Mouse (Mus musculus) left cerebral cortex, adult 11 months (tissue): ENCODE data around the gene Lime1.
A peak's percentile ranks its signal among the peaks of the same experiment; 100 is the strongest.

Source experiments
- DNase-seq: peaks from one replicate; pipeline ENCODE4 v3.0.0; 2022; ENCODE audit warnings: low spot score

Gene Lime1

DNA sequence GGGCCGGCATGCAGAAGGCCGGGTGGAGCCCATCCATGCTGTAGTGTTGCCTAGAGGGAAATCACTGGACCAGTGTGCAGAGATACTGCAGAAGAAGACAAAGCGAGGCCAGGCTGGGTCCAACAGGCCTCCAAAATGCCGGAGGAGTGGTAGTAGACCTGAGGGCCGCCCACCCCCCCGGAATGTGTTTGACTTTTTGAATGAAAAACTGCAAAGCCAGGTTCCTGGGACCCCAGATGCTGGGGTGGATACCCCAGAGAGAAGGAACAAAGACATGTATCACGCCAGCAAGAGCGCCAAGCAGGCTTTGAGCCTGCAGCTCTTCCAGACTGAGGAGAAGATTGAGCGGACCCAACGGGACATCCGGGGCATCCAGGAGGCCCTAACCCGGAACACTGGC is at the start of gene Lime1:
Gene Lime1, plus strand, starts transcription at position 301 of the 400 bp plus-strand sequence.
- no peak for DNase-seq

DNA sequence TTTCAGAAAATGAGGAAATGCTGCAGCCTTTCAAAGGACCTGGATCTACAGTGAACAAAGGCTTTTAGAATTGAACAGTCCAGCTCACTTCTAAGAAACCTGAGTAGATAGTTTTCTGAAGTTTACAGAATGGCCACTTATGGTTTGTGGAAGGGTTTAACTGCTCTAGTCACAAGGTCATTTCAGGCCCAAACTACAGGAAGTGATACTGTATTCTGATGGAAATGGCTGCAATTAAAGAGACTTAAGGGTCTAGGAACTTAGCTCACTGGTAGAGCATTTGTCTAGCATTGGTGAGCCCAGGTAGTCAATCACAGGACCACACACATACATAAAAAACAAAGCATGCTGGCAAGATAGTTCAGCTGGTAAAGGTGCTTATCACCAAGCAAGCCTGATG is 47.3 kb upstream of the Lime1 start:
- no peak for DNase-seq

DNA sequence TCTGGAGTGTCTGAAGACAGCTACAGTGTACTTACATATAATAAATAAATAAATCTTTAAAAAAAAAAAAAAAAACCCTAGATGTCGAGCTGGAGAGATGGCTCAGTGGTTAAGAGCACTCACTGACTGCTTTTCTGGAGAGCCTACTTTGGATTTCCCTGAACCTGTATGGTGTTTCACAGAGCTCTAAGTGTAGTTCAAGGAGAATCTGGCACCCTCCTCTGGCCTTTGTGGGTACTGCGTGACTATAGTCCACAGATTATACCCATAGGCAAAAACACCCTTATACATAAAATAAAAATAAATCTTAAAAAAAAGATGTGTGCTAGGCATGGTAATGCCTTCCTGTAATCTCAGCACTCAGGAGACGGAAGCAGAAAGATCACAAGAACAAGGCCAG is 45.9 kb upstream of the Lime1 start:
- peak; percentile 46 for DNase-seq

DNA sequence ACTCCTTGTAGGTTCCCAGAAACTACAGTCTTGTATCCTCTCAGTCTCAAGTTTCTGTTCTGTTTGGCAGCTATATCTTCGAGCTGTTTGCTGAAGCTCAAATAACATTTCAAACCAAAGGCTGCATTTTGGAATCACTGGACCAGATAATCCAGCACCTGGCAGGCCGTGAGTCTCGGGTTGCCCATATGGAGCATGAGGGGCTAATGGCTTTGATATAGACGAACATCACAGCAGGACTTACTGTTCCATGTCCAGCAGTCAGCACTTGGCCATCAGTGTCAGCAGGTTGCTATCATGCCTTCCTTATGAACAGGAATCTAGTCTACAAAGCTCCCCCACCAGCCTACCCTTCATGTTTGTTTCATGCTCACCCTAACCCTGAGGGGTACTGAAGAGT is 39.5 kb upstream of the Lime1 start:
- DNase-seq: no peak

DNA sequence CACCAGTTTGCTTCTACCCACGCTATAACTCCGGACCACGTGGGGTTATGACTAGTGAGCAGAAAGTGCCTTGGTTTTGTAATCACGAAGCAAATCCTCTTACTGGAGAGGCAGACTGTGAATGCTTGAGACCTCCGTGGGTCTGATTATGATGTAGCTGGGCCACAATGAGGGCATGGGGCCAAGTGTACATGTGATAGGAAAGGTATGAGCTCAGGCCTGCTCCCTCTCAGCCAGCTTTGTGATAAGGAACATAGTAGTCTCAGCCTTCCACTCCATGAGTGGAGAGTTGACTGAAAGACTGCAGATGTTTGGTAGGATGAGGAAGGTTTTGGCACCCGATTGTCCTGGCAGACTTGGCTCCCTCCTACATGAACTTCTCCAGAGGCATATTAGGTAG is 37.1 kb upstream of the Lime1 start:
- DNase-seq: no peak

DNA sequence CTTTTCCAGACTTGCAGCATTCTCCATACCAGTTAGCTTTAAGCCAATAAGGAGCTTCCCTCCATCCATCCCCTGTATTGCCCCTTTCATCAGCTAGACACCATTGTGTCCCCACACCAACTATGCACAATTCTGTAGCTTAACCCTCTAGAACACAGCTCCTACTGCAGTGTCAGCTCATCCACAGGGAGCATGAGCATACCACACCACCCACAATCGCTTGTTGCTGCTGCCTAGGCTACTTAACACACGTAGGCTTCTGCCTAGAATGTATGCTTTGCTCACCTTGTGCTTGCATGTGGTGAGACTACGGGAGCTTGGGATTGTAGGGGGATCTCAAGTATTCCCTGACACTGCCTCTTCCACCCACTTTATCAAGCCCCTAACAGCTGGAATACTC is 23.1 kb upstream of the Lime1 start:
- DNase-seq: no peak

DNA sequence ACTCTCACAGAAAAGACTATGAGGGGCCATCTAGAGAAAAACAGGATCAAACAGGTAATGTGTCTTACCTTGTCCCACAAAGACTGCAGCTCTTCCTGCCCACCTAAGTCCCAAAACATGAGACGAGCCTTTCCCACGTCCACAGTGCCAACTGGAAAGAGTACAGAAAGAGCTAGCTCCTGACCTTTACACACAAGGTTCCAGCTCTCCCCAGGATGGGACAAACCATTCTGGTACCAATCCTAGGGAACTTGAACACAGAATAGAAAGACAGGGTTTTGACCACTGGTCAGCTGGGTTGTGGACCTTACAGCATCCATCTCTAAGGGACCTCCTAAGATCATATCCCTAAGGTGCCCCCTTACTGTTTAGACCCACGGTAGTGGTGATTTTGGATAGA is 15.9 kb upstream of the Lime1 start:
- DNase-seq: no peak

DNA sequence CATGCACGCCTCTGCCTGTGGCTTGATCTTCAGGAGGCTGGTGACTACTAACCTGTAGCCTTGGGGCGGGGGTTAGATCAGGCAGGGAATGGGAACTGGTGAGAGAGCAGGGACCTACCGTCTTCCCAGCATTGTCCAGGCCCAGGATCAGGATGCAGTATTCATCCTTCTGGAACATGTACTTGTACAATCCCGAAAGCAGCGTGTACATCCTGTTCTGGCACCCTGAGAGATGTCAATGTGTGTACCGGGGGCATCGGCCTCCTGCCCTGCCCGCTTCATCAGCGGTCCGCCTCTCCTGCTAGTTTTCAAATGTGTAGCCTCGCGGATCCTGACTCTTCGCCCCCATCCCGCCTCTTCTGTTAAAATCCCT is 15.4 kb upstream of the Lime1 start:
- no peak for DNase-seq

DNA sequence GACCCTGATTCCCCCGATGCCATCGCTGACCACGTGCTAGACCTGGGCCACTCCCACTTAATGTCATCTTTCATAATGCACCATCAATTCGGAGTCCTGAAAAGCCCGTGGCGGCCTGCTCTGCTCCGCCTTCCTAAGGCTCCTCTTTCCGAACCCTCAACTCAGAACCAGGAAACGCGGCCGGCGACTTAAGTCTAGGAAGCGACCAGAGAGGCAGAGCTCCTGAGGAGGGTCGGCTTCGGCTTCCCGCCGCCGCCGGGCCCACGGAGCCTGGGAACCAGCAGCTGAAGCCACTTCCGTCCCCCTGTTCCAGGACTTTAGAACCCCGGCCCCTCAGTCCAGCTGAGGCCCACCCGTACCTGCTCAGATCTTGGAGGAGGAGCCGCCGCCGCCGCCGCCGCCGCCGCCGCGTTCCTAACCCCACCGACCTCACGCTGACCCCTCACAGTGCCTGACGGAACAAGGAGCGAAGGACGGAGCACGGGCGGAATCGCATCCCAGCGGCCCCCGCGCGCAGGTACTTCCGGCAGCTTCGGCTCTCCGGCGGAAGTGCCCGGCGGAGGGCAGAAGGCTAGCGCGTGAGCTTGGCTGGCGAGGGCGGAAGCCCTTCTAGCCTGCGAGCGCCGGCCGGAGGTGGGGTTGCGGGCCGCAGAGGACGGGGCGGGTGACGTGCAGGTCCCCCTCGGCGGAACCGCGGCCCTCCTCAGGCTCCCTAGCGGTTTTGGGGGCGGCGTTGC is 14.8 kb upstream of the Lime1 start, which contains the start of the genes Zgpat and Arfrp1:
Gene Zgpat, plus strand, starts transcription at position 69 of the 737 bp plus-strand sequence.
Gene Arfrp1, minus strand, starts transcription at position 545 of the 737 bp plus-strand sequence.
- DNase-seq: peak; percentile 73

DNA sequence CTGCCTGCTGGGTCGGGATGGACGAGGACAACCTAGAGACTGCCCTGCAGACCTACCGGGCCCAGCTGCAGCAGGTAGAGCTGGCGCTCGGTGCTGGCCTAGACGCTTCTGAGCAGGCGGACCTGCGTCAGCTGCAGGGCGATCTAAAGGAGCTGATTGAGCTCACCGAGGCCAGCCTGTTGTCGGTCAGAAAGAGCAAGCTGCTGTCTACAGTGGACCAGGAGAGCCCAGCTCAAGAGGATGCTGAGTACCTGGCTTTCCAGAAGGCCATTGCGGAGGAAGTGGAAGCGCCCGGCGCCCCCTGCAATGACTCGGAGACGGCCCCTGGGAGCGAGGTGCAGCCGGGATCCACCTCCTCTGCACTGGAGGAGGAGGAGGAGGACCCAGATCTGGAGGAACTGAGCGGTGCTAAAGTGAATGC is 14.2 kb upstream of the Lime1 start:
- no peak for DNase-seq

DNA sequence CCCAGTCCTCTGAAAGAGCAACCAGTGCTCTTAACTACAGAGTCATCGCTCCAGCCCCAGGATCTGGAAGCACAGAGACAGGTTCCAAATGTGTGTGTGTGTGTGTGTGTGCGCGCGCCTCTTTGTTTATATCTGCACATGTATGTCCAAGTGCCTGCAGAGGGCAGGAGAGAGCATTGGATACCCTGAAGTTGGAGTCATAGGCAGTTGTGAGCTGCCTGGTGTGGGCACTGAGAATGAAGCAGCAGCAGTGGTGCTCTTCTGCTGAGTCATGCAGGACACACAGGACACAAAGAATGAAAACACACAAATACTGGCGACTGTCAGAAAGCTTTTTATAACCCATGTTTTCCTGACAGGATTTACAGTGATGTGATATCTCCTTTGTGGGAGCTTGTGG is 9.9 kb upstream of the Lime1 start:
- DNase-seq: no peak

DNA sequence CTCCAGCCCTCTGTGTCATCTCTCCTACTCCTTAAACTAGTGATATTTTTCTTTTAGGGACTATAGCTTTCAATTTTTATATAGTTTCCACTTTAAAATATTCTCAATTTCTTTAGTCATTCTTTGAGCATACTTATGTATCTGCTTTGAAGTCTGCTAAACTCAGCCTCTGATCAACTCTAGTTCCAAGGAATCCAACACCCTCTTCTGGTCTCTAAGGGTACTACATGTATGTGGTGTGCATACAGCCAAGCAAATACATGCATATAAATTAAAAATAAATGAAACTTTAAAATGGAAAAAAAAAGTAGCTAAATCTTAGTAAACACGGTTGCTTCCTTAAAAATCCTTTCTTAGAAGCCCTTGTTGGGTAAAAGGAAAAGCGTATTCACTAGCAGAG is 4.1 kb upstream of the Lime1 start:
- DNase-seq: no peak

DNA sequence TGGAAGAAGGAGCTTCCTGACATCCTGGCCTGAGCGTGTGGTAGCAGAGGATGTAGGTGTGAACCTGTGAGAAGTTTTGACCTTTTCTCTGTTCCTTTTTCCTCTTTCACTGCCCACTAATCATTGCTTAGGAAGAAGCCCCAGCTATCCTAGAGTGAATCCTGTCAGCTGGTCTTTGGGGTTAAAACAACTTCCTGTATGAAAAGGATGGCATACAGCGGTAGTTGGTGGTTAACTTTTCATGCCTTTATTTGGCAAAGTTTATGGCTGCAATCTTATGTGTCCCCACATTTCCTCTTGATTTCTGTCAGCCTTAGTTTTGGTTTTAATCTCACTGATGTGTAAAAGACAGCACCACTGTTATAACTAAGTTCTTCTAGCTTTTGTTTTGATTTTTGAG is 2.6 kb upstream of the Lime1 start:
- no peak for DNase-seq

DNA sequence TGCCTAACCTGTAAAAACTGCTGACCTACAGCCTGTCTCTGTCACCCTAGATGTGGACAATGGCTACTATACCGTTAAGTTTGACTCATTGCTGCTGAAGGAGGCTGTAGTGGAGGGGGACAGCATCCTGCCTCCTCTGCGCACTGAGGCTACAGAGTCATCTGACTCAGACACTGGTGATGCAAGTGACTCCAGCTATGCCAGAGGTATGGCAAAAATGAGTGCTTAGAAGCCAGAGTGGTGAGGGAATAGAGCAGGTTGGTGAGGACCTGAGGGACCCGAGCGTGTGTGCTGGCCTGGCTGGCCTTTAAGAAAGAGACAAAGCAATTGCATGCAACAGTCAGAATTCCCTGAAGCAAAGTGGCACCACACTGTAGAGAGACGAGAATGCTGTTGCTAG is 1.2 kb upstream of the Lime1 start:
- no peak for DNase-seq

DNA sequence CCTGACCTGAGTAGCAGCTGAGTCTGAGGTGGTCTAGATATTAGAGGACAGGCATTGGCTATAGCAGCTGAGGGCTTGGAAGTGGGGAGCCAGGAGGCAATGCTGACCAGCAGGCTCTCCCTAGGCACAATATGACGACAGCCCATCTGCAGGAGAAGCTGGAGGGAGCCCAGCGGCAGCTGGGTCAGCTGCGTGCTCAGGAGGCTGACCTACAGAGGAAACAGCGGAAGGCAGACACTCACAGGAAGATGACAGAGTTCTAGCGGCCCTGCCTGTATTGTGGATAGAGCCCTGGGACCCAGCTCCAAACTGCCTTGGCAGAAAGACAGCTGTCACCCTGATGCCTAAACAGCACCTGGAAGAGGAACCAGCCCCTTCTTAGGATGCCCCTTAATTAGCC is 373 bp downstream of the Lime1 start:
- no peak for DNase-seq

DNA sequence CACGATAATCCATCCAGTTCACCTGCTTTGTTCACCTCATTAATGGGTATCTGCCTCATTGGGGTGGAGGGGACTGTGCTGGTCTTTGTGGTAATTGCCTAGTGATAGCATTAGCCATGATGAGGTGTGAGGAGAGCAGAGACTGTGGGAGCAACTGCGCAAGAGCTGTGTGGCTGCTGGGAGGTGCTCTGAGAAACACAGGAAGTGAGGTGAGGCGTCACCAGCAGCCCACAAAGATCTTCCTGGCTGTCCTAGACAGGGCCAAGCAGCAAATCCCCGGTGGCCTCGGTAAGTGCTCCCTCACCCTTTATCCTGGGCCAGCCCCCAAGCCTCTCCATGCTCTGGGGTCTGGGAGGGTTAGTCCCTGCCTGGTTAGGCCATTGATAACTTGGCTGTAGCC is 1.2 kb downstream of the Lime1 start:
- no peak for DNase-seq

DNA sequence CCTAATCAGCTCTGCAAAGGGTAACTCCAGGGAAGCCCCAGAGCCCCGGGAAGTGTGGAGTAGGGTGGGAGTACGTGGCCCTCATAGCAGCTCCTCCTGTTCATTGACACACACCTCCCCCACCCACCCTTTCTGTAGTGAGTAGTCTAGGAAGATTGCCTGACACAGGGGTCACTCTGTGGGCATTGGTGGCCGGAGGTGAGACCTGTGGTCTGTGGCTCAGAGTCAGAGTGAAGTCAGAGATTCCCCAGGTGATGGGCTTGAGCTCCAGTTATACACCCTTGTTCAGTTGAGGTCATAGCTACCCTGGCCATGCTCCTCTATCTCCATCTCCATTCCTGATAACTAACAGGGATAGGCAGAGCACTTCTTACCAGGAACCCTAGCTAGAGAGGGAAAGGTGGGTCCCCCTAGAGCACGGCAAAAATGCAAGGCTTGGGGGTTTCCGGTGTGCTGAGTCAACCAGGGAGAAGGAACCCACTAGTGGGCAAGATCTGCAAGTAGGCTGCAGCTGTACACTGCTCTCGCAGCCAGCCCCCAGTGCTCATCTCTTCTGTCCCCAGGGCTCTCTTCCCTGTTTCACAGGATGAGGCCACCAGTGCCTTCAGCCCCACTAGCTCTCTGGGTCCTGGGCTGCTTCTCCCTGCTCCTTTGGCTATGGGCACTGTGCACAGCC is 1.9 kb downstream of the Lime1 start:
- DNase-seq: no peak

DNA sequence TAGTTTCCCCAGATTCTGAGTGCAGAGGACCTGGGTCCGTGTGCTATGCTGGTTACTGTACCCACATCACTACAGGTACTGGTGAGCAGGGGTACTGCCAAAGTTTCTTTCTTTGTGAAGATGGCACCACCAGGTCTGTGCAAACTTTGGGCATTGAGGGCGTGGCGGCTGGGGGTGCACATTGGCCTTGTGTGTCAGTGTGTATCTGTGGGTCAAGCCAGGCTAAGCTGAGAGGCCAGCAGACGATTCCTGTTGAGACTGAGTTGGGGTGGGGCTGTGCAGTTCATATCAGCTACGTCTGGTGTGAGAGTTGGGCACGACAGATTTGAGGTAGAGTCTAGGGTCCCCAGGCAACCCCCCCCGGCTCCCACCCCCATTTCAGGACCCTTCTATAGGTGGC is 4.6 kb downstream of the Lime1 start:
- DNase-seq: no peak

DNA sequence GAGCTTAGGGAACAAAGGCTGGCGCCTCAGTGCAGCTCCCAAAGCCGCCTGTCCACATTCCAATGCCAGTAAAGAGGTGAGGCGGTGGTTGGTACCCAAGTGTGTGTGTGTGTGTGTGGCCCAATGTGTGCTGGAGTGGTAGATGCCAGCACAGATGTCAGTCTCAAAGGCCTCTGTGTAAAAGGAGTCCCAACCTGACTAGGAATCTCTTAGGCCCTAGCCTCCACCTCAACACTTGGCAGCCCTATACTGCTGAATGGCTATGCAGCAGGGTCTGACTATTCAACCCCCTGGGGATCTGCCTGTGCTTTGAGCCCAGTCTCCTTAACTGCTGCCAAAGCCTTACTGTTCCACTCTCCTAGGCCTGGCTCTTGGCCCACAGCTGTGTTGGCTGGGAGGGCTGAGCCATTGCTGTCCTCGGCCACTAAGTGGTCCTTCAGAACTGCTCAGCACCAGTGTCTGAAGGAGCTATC is 5.1 kb downstream of the Lime1 start:
- DNase-seq: no peak

DNA sequence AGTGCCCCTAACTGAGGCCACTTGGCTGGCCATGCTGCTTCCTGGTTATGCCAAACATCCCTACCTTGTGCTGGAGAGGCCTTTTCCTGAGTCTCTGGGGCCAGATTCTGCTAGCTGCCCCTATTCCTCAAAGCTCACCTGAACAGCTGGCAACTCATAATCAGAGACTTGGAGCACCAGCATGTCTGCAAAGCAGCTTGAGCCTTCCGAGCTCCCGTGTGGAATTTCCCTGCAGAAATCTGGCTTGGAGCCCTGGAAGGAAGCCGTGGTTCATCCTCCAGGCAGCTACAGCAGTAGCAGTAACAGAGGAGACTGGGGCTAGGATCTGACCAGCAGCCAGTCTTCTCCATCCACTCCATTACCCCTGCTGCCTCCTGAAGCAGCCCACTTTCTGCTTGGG is 6.0 kb downstream of the Lime1 start:
- no peak for DNase-seq

DNA sequence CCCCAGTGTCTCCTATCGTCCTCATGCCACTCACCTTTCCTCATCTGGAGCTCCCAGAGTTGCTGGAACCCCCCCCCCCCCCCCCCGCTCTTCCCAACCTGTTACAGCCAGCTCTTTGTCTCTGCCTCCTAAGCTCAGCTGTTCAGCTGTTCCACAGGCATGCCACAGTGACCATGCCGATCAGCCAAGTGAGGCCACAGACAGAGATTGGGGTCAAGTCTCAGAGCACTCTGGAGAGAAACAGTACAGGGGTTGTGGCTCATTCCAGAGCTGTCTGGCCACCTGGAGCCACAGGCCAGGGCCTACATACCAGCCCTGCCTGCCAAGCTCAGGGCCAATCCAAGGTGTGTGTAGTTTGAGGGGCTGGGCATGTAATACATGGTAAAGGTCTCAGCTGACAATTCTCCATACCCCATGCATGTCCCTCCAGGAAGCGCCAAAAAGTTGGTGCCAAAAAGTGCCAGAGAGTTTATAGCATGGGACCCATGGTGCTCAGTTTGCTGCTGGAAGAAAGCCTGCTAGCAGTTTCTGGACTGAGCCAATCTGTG is 6.9 kb downstream of the Lime1 start:
- no peak for DNase-seq

DNA sequence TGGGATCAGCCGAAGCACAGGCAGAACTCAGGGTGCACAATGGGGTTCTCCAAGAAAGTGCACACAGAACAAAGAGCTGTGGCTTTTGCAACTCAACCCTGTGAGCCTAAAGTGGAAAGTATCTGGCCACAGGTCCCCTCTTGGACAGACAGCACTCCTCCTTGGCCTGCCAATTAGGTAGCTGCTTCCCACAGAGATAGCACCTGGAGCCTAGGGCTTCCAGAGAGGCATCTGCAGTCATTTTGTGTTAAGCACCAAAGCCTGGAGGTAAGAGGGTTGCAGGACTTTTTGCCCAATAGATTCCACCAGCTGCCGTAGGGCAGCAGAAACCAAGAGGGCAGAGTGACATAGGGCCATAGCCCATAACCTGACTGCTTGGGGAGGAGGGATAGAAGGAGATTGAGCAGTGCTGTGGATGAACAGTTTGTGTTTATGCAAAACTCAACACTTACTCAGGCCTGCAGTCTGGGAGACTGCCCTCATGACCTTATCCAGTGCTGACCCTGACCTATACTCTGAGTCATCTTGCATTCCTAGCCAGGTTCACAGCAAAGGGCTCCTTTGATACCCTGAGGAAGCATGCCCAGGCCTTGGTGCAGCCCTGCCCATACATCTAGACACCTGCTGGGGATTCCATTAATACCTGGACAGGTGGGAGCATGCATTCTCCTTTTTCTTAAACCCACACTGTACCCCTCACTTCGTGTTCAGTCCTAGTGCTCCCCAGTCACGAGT is 10.4 kb downstream of the Lime1 start:
- no peak for DNase-seq

DNA sequence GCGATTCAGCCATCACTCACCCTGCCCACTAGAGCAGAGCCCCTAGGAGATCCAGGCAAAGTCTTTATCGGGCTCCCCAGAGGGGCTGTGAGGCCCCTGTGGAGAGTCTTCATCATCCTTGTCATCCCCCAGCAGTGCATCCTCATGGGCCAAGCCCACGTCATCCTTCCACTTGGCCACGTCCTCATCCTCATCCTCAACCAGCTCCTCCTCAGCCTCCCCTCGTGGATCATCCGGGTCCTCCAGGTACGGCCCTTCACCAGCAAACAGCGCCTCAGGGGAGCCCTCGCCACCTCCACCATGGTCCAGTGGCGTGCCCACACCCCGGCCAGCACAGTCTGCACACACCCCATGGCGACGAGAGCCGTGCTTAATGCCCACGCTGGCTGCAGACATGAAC is 11.1 kb downstream of the Lime1 start:
- DNase-seq: no peak
